Mouse (Mus musculus): ENCODE data around the gene Cd34.

Gene Cd34

DNA sequence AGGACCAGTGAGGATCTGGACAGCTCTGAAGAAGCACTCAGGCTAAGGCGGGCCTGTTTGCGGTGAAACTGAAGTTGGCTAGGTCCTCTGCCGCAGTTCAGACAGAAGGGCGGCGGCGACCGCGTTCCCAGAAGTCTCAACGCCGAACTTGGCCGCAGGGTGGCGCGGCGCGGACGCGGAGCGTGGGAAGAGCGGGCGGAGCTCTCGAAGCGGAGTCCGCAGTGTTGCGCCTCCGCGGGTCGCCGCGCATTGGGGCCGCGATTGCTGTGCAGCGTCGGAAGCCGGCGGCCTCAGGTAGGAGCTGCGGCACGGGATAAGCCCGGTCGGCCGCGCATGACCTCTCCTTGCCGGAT lies 37.5 kb downstream of the Cd34 start:
- peak; percentile 99 for DNase-seq

DNA sequence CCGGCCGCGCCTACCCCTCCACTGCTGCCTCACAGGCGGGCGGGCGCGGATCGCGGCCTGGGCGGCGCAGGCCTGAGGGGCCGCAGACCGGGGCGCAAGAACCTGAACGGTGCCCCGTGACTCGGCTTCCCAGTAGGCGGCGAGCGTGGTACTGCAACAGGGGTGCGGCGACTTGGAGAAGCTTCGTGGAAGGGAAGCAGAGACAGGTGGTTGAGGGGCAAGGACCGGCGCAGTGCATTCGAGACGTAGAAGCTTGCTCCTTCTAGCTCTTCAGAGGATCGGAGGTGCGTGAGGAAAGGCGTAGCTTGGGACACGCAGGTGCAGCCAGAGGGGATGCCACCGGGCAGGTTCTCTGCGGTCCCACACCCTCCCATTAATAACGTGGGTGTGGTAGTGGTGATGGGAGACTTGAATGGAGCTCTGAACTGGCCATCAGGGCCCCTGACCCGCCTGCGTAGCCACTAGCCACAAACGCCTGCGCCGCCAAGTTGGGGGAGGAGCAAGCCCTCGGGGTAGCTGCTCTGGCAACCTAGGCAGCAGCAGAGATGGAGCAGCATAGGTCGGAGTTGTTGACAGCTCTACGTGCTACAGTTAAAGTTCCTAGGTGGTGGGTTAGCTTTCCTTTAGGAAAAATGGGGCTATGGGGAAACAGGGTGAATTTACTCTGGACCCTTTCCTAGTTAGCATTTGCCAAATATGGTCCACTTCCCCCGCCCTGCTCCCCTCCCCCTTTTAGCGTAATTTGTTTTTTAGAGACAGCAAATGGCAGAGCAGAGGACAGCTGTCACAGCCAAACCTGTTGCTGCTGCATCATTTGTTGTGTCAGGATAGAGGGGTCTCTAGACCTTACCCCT lies 38.1 kb downstream of the Cd34 start:
- DNase-seq = peak; percentile 99

DNA sequence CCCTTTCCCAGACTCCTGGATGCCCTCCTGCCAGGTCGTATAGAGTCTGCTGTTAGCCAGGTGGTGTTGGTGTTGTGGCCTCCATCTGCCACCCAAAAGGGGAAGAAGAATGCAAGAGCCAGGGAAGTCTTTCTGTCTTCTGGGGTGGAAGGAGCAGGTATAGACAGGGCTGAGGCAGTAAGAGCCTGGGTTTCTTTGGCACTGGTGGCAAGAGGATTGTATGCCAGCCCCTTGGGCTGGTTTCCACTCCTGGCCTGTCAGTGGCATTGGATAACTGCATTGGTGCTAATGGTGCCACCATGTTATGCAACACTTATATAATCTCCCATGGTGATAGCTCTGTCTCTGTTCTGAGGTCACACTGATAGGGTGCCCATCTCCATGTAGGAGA lies 38.7 kb downstream of the Cd34 start:
- DNase-seq = peak; percentile 96

DNA sequence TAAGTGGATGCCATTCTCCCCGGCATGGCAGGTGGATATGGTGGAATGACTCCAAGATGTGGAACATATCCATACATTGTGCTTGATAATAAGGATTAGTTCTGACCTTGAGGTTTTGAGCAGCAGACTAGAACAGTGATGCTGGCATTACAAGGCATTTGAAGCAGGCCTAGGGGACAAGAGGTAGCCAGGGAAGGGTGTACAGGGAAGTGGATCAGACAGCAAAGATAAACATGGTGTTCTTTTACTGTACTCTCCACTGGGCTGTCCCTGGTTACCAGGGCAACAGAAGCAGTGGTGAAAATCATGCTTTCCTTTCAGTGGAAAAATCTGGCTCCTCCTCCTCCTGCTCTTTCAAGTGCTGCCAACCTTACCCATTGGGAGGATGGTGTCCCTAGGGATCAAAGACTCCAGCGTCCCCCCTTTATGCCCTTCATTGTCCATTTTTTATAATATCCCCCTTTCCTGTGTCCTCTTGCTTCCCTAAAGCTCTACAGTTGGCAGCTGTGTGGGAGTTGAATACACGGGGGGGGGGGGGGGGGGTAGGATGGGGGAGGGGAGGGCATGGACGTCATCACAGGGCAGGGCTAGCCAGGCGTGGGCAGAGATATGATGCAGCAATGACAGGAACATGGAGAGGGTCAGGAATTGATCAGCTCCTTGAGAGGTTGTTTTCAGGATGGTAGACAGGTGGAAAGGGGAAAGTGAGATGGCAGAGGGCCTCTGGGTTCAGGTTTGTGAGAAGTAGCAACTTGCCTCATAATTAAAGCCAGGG lies 39.5 kb downstream of the Cd34 start:
- DNase-seq = peak; percentile 95

DNA sequence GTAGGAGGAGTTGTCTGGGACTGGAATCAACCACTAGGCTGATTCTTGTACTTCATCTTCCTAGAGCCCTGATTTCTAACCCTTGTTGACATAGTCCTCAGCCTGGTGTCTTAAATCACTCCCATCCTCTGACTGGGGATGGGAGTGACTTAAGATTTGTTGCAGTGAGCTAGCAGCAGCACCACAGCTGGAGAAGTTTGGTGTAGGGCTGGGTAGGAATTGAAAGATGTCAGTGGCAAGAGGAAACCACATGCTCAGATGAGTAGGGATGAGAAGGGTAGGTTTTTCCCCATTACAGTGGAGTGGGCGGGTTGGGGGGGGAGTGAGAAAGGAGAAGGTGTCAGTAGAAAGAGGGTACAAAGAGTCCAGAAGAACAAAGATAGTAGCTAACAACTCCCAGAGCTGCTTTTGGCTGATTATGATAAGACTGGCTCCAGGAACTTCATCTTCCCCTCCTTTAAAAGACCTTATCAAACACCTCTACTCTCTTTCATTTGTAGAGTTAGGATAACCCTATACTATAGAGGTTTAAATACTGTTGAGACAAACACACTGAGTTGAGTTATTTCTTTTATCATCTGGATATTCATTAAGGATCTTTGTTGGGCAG lies 42.3 kb downstream of the Cd34 start:
- DNase-seq = peak; percentile 90

DNA sequence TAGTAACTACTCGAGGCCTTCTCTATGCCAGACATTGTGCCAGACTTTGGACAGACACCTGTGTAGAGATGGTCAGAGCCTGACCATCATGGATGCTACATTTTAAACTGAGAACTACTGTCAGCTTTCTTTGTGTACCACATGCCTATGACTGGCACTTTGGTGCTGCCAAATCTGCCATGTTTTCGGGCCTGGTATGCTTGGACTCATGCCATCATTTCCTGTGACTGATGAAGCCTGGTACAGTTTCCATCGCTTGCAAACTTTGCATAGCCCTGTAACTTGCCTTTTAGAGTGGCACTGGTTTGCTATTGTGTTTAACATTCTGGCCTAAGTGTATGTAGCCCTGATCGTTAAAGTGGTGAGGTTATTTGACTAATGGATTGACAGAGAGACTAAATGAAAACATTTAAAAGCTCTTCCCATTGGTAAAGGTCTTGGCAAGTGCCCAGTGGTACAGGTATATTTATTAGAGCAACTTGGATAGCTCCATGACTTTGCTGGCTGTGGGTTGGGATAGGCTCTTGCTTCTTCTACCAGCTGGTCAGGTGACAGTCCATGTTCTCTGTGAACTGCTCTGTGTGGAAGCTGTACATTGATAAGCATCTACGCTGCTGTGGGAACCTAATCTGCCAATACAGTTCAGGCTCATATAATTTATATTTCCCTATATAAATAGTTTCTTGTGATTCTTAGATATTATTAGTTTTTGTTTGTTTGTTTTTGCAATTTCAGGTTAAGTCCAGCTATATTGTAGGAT lies 44.5 kb downstream of the Cd34 start:
- peak; percentile 79 for DNase-seq

DNA sequence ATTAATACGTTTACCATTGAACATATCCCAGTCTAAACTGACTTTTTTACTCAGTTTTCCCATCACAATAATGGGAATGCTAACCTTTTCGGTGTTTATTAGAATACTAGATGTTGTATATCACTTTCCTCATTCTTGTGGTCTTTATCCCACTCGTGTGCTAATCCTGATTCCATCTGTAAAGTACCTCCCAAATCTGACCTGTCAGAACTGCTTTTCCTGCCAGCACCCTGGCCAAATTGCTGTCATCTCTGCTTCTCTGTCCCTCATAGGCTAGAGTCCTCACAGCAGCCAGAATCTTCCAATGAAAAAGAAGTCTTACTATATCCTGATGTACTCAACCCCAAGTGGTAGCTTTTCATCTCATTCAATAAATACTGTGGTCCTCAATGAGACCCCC lies 46.3 kb downstream of the Cd34 start:
- peak; percentile 57 for DNase-seq

DNA sequence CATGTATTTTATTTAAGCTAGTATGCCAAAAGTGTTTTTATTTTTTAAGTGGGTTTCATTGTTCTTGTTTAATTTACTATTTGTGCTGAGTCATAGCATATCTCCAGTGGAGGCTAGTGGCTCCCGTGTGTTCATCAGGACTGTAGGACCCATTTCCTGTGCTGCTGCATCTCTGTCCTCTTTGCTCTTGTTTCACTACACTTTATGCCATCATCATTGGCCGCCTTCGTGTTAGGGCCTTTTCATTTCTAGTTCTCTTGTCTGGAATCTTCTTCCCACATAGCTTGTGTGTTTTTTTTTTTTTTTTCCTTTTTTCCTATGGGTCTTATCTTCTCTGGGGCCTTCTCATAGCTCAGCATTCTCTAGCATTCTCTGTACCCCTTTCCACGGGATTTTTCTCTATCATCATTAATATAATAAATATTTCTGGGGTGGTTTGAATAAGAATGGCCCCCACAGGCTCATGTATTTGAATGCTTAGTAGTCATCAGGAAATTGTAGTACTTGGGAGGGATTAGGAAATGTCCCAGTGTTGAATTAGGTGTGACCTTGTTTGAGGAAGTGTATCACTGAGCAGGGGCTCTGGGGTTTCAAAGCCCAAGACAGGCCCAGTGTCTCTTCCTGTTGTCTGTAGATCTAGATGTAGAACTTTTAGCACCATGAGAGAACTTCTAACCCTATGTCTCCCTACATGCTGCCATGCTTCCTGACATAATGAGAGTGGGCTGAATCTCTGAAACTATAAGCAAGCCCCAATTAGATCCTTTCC lies 47.0 kb downstream of the Cd34 start:
- peak; percentile 89 for DNase-seq

DNA sequence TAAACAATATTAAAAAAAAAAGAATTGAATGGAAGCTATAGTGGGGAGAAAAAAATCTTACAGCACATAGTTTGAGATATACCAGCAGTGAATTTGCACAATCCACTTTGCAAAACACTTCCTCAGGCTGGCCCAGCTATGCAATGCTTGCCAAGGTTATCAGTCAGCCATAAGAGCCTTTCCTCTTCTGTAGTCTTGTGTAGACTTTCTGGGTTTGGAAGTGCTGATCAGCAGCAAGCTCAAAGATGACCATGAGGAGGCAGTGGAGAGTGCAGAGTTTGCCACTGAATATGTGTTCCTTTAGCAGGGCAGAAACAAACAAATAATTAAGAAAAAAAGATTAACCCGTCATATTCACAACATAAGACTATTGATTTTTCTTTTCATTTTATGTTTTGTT lies 50.4 kb downstream of the Cd34 start:
- peak; percentile 69 for DNase-seq

DNA sequence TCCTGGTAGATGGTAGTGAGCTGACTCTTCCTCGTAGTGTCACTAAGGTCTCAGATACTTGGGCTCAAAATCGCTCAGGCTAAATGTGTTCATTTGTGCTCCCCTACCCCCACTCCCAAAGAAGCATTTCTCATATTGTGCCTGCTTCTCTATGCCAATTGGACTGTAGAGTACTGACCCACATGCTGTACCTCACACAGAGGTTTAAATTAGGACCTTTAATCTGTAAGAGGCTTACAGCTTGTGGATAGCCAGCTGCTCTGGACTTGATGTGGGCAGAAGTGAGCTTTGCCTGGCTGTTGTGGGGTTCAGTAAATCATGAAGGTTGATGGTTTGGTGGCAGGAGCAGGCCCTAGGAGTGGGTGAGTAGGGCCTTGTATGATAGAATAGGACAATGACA lies 52.4 kb downstream of the Cd34 start:
- DNase-seq = peak; percentile 89

DNA sequence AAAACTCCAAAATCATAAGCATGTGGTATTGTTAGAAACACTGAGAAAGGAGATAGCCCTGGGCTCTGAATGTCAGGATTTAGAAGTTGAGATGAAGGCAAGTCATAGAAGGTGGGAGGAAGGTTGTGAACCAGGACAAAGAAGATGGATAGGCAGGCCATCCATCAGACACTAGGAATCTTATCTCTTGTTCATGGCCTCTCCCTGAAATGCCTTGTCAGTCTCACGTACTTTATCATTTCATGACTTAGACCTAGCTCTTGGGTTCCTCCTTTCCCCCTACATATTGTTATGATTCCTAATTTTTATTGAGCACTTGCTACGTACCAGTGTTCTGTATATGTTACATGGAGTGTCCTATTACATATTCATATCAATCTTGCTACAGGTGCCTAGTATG lies 53.0 kb downstream of the Cd34 start:
- peak; percentile 33 for DNase-seq

DNA sequence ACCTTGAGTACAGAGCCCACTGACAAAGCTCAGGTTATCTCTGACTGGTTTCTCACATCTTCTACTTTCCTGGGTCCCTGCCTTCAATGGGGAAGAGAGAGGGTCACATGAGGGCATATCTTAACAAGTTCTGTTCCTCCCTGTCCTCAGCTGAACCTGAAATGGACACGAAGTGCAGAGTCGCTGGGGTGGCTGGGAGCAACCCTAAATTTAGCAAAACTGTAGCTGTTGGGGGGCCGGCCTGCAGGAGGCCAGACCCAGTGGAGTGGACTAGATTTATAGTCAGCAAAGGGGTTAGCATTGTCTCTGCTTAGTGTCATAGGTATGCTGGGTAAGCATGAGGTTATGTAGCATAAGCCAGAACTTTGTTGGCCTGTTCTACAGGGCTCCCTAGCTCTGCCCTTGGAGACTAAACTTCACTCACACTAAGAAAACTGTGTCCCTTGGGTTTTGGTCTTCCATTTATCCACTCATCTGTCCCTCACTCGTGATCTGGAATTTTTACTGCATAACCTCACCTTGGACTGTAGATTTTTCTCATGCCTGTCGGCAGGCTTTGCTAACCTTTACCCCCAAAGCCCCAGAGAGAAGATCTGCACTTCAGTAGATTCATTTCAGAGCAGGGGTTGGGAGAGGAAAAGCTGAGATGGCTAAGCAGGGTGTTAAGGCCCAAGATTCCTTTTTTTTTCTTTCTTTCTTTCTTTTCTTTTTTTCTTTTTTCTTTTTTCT lies 54.1 kb downstream of the Cd34 start:
- peak; percentile 97 for DNase-seq

DNA sequence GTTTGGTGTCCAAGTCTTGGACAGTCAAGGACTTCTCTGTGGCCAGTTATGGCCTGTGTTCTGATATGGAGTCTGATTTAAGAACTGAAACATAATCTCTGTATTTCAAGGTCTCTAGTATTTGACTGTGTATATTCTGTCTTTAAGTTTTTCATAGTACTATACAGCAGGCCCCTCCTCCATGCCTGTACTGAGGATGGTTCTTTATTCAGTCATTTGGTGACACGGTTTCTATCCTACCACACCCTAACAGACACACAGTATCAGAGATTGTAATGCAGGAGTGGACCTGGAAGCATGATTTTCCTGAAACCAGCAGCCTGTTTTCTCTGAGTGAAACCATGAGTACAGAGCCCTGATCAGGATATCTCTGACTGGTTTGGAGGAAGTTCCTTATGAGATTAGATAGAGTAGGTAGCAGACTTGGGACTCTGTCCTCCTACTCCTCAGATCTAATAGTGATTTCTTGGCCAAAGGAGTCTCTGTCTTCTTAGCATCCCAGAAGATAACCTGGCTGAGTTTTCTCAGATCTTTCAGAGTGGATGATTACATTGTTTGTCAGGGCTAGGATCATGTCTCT lies 54.9 kb downstream of the Cd34 start:
- peak; percentile 61 for DNase-seq

DNA sequence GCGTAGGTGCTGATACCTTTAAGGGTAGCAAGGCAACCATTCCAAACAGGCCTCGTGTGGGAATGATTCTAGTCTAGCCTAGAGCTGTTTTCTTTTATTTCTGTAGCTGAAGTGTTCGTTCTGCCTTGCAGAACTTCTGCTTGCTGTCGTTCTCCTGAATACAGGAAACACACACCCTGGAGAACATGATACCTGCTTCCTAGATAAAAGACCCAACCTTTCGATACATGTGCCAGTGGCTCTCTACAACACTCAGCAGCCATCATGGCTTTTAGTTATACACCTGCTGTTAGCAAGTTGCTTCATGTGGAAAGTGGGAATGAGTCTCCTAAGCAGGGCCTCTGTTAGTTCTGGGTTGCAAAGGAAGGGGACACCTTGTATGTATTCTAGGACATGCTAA lies 55.6 kb downstream of the Cd34 start:
- peak; percentile 39 for DNase-seq

DNA sequence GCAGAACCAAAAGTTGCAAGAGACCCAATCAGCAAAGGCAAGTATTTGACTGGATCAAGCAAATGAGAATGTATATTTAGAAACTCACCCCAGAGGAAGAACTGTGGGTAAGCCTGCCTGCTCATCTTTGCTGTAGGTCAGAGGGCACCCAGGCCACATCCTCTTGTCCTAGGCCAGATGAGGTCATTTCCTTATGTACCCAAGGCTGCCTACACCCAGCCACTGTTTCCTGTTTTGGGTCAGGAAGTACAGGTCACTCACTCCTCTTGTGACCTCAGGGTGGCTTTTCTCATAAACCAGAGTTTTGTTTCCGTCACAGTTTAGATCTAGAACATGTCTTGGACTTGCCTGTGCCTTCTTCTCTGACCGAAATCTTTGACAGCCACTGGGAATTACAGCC lies 56.6 kb downstream of the Cd34 start:
- peak; percentile 99 for DNase-seq

DNA sequence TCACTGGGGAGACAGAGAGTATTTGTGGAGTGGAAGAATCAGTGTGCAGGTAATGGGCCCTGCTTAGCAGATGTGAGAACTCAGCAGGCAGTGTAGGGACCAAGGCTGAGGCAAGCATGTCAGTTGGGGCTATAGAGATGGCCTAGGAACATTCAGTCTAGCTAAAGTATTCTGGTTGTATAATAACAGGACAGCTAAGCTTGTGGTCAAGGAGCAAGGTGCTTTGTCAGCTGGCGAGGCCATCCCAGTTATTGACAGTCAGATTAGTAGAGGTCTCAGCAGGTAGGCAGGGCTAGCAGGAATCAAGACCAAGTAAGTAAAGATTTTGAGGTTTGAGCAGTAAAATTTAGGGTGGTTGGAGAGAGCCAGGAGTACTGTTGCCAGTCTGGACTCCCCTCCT lies 59.8 kb downstream of the Cd34 start:
- peak; percentile 81 for DNase-seq

DNA sequence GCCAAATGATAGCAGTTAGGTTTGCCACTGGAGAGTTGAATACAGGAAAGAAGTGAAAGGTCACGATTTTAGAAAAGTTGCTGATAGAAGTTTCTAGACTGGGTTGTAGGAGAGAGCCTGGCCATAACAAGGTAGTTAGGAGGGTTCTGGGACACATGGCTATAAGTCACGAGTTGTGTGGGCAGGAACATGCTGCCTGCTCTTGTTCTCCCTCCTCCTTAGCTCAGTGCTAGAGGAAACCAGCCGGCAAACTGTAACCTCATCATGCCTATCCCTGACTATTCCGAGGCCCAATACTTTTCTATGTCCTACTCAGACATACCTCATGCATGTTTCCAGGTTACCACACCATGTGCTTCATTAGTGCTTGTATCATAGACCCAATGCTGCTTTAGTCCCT lies 64.7 kb downstream of the Cd34 start:
- peak; percentile 86 for DNase-seq

DNA sequence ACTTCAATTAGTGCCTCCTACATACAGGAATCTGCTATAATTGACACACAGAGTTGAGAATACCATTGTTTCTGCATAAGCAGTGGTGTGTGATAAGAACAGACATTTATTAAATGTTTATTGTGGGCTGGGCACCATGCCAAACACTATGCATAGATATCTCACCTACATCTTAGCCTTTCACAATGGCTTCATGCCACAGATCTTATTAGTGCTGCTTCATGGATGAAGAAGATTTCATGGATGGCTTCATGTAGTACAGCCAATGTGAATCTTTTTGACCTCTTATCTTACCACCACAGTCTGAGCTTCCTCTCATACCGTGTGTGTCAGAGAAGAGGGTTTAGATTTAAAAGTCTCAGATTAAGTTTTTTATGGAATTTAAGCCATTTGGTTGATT lies 65.6 kb downstream of the Cd34 start:
- DNase-seq = no peak

DNA sequence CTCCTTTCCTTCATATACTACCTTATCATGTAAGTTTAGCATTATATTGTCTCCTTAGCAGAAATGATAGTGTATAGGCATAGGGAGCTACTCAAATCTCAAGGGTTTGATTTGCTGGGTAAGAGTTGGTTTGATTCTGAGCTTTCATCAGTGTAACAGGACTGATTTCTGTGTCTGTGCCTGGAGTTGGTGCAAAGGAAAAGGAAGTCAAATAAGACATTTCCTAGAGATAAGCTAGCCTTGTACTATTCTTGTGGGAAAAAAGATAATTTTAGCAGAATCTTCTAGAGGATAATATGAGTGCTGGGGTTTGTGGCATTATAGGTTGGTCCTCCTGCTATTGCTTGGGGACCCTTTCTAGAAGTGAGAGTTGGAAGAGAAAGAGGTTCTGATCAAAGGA lies 67.6 kb downstream of the Cd34 start:
- DNase-seq = peak; percentile 40

All from heart, adult 11 months (tissue).